Mouse (Mus musculus): Measurements from ENCODE around the gene Gm5796.
"Not testable (repeated sequence)": the region's sequence is repeated elsewhere in the genome, so short reads cannot be mapped to it uniquely, and the experiment has no call there.

Gene Gm5796

DNA sequence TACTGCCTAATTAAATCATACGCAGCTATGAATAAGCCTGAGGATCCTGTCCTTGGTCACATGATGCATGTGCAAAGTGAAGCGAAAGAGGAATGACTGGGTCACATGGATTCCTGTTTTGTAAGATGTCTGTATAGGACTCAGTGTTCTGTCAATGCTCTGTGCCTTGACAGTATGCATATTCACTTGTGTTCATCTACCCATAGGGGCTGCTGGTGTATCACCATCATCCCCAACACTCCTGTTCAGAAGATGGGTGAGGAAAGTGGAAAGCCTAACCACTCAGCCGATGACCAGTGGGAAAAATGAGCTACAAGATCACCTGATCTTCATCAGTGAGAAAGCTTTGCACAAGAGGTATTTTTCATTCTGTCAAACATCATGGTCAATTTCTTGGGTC, at the start of gene Gm5796:
Gene Gm5796 (plus strand): TSS at position 301 of the 400 bp plus-strand sequence.
- not testable (repeated sequence) for DNase-seq (ENCODE audit: low read depth, low spot score)

GRCm38 (mm10) chr14:3998094-3998493, 25.6 kb upstream of the Gm5796 start, which contains the start of gene Gm3099:
Gene Gm3099 (plus strand): TSS chr14:3998394.
- DNase-seq (ENCODE audit: low read depth, low spot score): not testable (repeated sequence)

DNA sequence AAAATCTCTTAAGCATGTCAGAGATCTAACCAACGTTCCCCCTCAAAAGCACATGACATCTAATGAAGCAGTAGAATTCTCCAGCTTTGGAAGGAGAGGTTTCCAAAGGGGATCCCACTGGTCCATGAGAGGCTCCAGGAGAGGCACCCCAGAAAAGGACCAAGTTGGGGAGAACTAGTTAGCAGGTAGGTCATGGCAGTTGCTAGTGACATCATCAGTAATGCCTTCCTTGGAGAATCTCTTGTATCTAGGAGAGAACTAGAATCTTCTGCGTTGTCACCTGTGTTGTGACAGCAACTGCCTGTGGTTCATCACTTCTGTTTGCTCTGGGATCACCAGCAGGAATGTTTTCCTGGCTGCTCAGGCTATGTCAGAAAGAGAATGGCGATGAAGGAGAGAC, 60.1 kb downstream of the Gm5796 start, which contains the start of gene Gm3115:
Gene Gm3115 (plus strand): TSS at position 301 of the 400 bp plus-strand sequence.
- DNase-seq (ENCODE audit: low read depth, low spot score): not testable (repeated sequence)

All from retina, adult 2 months (tissue).